Mouse (Mus musculus) hematopoietic stem cell, adult 5-6 weeks (primary cell): Measurements from ENCODE around the gene Bcl3. TPM values are rescaled to one million over a fixed set of nuclear protein-coding genes. Genes with fewer than 3 reads are reported as not detected.
"Not testable (repeated sequence)": the region's sequence is repeated elsewhere in the genome, so short reads cannot be mapped to it uniquely, and the experiment has no call there.

Experiments used
- ATAC-seq, 2 experiments: fragments of 125-278 bp in 1 of 2; replicated peaks in 1 of 2; 2 replicates each; pipeline ENCODE4 v1.8.0; 2016 to 2017; ENCODE audit warnings: inconsistent platforms in 2 of 2, mild to moderate bottlenecking in 2 of 2, moderate number of reproducible peaks in 2 of 2, low read depth in 1 of 2, moderate TSS enrichment in 1 of 2; ENCODE audit not compliant: low FRiP score in 2 of 2, poor library complexity in 2 of 2, severe bottlenecking in 2 of 2, insufficient read depth in 1 of 2, low TSS enrichment in 1 of 2
- total RNA-seq: library from RNA; stranded (forward); fragments of 172-1452, 232-1000 nt; gene quantifications from 2 replicates; pipeline ENCODE4 v1.2.3, GENCODE M21; 2017

Gene Bcl3
- total RNA-seq, 1 experiment from 2014 or later = 5.3 TPM

DNA sequence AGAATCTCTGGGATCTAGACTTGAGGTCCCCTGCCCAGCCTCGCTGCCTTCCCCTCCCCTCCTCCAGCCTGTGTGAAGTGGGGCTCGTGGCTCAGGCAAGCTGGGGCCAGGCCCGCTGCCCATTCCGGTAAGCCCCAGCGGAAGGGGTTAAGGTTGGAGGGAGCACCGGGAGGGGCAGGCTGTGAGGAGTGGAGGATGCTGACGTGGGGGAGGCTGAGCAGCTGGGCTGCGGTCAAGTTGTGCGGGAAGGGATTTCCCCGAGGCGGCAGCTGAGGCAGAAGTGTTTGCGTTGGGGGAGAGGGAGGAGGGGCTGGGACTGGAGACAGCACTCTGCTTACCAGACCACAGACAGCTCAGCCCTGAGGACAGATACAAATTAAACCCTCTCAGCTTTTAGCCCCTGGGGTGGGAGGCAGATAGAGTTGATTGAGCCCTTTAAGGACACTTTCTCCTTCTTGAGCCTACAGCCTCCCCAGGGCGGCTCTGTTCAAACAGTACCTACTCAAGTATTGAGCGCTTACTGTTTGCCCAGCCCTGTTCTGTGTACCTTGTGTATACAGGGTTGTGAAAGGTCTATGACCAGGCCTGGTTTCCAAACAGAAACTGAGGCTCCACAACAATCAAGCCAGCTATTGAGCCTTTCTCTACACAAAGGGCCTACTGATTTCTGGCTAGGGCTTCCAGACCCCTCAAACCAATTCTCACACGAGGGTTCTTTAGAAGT is 5.0 kb downstream of the Bcl3 start:
- peak; percentile 86 to 90 for ATAC-seq

GRCm38 (mm10) chr7:19816224-19816771 is 6.3 kb downstream of the Bcl3 start:
- ATAC-seq = peak; percentile 25 to 54; a peak in 3 of 4 replicates

GRCm38 (mm10) chr7:19815296-19816223 is 7.0 kb downstream of the Bcl3 start:
- ATAC-seq = peak; percentile 9 to 15; a peak in 2 of 4 replicates

DNA sequence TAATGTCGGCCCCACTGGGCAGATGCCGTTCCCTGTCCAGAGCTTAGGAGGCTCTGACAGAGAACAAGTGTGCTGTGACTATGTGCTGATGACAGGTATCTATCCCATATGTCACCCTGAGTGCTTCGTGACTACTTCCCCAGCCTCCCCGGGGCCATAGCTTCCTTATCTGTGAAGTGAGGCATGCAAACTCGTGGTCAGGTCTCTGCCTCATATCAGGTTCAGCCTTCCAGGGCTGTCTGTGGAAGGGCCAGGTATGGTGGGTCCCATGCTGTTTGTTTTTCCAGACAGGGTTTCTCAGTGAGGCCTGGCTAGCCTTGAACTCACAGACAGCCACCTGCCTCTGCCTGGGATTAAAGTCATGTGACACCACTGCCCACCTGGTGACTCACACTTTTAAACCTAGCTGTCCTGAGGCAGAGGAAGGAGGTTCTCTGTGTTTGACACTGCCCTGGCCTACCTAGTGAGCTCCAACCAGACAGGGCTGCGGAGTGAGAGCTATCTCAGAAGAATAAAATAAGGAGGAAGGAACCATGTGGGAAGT is 8.9 kb downstream of the Bcl3 start:
- ATAC-seq = no peak

GRCm38 (mm10) chr7:19813161-19813560 is 9.4 kb downstream of the Bcl3 start:
- ATAC-seq = no peak

- ATAC-seq = no peak
Measured at GRCm38 (mm10) chr7:19811114-19811513, 11.5 kb downstream of the Bcl3 start.

GRCm38 (mm10) chr7:19809369-19809768 is 13.2 kb downstream of the Bcl3 start:
- ATAC-seq = no peak

GRCm38 (mm10) chr7:19806356-19806969 is 16.1 kb downstream of the Bcl3 start:
- ATAC-seq = no peak

DNA sequence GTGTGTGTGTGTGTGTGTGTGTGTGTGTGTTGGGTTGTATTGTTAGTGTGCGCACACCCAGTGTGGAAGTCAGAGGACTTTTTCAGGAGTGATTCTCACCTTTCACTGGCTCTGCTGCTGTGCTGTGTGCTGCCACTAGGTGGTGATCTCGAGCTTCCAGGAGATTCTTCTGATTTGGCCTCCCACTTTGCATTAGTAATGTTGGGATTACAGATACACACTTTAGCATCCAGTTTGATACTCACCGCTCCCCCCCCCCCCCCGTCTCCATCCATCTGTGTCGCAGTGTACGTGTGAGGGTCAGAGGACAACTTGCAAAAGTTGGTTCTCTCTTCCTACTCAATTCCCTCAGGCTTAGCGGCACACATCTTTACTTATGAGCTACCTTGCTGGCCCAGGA is 19.6 kb downstream of the Bcl3 start:
- peak; percentile 71 to 83 for ATAC-seq

DNA sequence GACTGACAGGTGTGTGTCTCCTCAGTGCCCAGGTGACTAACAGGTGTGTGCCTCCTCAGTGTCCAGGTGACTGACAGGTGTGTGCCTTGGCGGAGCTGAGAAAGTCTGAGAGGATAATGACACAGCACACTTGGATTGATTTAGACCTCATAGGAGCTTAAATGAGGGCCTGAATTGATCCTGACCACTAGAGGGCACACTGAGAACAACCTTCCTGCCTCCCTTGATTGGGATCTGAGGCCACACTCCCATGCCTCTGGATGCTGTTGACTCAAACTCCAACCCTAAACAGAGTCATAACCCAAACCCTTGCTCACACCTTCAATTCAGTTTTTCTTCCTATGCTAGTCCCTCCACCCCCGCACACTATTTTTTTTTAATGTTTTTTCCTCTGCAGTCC is 21.8 kb downstream of the Bcl3 start:
- peak; percentile 28 to 57; a peak in 1 of 4 replicates for ATAC-seq

GRCm38 (mm10) chr7:19796697-19797588 is 25.6 kb downstream of the Bcl3 start, which contains the start of gene Cblc:
Cblc (minus strand) TSS chr7:19796809.
- peak; percentile 93 to 97 for ATAC-seq

- no peak for ATAC-seq
Measured at GRCm38 (mm10) chr7:19796254-19796653, 26.3 kb downstream of the Bcl3 start.

GRCm38 (mm10) chr7:19795236-19795635 is 27.3 kb downstream of the Bcl3 start:
- no peak for ATAC-seq

GRCm38 (mm10) chr7:19792701-19793630 is 29.6 kb downstream of the Bcl3 start:
- no peak for ATAC-seq

- ATAC-seq = not testable (repeated sequence)
Measured at GRCm38 (mm10) chr7:19791504-19791903, 31.1 kb downstream of the Bcl3 start.
